Mouse (Mus musculus): ENCODE data around the gene Ints1.

Gene Ints1

DNA sequence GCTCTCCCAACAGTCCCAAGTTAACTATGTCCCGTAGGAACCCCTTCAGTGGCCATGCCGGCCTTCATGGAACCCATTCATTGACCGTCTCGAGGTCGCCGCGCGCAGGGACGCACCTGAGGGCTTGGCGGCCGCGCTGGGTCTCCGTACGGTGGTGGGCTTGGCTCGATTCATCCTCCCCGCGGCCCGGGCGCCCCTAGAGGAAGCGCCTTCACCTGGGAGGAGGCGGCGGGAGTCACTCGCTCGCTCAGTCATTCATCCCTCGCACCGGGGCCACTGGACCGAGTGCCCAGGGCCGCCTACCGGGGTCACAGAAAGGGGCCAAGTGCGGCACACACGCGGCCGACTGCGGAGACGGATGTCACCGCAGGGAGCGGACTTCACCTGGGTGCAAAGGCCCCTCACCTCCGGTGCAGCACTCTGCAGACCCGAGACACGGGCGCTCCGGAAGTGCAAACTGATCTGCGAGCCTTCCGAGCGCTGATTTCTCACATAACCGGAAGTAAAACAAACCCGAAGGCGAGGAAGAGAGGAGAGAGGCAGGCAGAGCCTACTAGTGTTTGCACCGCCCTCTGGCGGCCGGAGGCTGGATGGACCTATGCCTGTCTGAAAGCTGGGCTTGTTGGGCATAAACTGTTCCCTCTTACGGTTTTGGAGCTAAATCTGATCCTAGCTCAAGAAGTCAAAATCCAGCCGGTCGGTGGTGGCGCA, at the start of gene Ints1:
Ints1 (minus strand) TSS at position 459 of the 711 bp plus-strand sequence.
- peak; percentile 97 for DNase-seq (ENCODE audit: low read depth)

DNA sequence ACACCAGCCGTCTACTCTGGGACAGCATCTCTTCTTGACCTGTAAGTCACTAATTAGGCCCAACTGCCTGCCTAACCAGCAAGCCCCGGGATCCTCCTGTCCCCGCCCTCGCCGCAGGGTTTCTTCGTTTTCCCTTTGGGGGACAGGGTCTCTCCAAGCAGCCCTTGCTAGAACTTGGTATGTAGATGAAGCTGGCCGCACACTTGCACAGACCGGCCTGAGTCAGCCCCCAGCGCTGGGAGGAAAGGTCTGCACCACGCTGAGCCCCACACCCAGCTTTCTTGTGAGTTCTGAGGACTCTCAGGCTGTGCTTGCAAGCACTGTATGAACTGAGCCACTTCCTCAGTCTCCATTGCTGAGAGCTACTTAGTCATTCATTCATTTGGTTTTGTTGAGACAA, 49.1 kb upstream of the Ints1 start:
- no peak for DNase-seq (ENCODE audit: low read depth)

DNA sequence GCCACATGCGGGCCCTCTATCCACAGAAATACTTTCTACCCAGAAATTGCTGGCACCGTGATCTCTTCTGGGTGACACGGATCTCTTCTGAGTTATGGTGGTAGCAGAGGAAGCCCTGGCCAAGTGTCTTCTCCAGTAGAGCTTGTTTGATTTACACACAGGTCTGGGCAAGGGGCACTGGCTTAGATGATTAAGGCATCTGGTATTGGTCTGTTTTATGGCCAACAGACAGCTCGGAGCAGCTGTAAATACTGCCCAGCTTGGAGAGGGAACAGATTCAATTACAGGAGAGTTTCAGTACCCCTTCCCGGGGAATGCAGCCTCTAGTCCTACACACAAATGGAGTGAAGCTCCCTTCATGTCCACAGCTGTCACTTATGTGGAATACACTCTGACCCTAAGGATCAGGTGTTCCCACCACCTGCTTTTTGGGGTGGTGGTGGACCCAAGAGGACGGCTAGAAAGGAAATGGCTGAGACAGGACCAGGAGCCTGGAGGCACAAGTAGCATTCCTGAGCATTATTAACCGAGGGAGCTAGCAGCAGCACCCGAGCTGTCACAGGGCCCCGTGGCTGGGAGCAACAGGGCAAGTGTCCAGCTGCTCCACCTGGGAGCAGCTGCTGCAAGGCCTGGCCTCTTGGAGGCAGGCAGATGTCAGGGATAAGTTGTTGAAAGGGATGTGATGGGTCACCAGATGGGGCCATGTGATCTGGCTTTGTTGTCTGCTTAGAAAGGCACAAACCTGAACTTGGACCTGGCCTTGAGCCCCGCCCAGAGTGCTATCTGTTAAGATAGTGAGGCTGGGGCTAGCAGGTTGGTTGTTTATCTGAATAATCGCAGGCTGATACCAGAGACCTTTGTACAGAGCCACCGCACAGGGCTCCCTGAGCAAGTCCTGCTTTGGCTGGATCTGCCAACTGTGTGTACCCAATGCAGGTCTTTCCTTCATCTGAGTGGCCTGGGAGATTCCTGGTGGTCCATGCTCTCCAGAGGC, 46.3 kb upstream of the Ints1 start:
- DNase-seq (ENCODE audit: low read depth): no peak

DNA sequence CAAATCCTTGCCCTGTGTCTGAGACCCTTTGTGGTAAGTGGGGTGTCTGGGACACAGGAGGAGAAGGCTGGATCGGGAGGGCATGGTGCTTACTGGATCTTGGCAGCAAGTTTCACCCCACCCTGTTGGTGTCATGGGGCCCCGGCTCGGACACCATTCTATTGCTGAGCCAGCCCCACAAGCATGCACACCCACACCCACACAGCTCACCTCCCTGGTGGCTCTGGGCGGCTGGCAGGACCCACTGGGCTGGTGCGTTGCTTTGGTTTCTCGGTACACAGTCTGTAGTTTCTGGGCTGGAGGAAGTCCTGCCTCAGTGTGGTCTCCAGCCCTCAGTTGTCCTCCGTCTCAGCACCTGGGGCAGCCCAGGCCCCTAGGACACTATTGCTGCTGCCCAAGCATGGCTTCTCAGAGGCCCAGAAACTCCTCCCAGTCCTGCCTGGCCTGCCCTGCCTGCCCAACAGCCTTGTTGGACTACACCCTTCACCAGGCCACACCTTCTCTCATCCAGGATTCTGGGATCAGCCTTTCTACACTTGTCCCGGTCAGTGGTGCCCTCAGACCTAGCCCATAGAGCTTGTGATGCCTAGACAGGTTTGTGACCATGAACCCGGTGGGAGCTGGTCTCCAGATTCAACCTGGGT, 44.2 kb upstream of the Ints1 start, which contains the start of gene Tmem184a:
Tmem184a (minus strand) TSS at position 380 of the 644 bp plus-strand sequence.
- DNase-seq (ENCODE audit: low read depth): no peak

DNA sequence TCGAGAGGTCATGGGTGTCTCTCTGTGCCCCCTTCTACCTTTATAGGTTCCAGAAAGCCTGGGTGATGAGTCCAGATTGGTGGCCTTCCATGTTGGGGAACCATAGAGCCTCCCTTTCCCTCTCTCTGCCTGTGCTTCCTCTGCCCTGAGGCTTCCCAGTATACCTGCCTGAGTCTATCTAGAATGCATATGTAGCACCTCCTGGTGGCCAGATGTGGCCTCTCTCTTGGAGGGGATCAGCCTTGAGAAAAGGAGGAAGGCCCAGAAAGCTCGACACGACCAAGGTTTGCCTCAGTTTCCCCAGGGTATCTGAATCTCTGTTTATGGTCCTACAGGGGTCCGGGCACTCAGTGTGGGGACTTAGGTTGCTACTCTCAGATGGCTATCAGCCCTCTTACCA, 43.3 kb upstream of the Ints1 start:
- DNase-seq (ENCODE audit: low read depth): peak; percentile 61

DNA sequence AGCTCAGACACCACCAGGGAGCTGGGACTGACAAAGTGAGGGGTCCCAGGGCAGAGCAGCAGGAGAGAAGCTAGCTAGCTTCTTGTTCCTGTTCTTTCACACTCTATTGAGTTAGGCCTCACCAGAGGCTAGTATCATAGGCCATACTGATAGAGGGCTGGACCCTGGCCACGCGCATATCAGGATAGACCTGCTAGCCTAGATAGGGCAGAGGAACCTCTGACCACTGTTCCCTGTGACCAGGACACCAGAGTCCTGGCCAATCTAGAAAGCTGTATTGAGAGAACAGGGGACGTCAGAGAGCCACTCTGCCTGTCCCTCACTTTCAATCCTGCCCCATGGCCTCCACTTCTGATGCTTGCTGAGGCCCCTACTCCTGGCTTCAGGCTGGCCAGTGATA, 42.6 kb upstream of the Ints1 start:
- DNase-seq (ENCODE audit: low read depth): no peak

DNA sequence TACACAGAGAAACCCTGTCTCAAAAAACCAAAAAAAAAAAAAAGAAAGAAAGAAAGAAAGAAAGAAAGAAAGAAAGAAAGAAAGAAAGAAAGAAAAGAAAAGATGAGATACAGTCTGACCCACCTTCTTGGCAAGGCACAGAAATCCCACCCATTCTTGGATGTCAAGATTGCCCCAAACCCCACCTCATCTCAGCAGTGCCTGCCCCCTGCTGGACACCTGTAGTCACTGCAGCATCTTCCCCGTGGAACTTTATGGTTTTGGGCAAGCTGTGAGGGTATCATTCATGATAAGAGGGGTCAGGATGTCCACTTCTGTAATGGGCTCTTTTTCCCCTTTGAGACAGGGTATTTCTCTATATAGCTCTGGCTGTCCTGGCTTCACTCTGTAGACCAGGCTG, 41.8 kb upstream of the Ints1 start:
- DNase-seq (ENCODE audit: low read depth): peak; percentile 68

DNA sequence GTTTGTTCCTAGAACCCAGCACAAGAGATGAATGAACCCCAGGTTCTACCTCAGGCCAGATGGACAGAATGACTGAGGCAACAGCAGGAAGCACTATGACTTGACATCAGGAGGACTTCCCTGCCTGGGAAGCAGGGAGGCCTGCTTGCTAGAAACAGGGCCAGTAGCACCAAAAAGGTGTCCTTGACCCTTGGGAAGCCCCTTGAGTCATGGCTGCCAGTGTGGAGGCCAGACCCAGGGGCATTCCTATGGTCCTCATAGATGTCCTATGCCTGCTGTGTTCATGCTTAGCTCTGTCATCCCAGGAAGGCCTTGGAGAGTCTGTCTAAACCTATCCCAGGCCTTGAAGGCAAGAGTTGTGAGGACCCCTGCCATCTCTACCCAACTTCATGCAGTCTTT, 41.0 kb upstream of the Ints1 start:
- no peak for DNase-seq (ENCODE audit: low read depth)

DNA sequence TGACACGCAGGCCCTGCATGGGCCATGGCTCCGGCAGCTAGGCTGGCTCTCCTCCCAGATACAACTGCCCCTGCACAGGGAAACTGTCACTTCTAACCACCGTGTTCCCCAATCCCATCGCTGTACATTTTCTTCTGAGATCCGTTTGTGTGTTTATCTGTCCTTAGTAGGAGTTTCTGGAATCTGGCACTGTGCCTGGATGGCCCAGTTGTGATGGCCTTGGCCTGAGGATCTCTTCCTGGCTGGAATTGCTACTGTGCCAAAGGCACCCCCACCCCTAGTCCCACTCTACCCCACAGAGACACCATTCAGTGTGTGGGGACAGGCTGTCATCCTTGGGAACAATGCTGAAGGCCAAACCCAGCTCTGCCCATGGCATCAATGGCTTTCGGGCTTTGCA, 40.5 kb upstream of the Ints1 start:
- no peak for DNase-seq (ENCODE audit: low read depth)

DNA sequence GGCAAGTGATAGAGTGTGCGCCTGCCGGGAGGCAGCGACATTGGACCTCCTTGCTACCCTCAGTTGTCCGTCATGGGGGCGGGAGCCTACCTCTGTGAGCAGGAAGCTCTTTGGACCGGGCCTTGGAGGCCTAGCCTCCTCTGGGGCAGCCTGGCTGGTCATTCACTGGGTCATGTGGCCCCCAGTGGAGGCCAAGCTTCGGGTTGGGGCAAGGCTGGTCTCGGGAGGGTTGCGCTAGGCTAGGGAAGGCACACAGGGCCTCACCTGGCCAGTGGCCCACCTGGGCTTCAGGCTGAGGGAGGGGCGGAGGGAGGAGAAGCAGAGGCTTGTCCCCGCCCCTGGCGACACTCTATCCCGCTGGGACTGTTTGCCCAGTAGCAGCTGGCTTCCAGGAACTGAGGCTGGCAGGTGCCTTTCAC, 38.5 kb upstream of the Ints1 start:
- DNase-seq (ENCODE audit: low read depth): no peak

DNA sequence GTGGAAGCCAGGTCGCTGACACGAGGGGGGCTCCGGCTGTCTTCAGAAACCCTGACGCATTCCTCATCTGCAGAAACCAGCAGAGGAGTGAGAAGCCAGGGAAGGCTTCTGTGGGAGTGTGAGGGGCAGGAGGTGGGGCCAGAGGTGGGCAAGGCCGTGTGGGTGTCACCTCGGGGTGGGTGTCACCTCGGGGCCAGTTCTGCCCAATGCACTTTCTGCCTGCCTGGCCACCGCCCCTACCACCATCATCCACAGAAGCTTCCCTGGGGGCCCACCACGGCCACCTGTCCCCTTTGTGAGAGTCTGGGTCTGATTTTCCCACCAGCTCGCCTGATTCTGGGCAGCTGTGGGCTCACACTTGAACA, 37.6 kb upstream of the Ints1 start:
- DNase-seq (ENCODE audit: low read depth): no peak

DNA sequence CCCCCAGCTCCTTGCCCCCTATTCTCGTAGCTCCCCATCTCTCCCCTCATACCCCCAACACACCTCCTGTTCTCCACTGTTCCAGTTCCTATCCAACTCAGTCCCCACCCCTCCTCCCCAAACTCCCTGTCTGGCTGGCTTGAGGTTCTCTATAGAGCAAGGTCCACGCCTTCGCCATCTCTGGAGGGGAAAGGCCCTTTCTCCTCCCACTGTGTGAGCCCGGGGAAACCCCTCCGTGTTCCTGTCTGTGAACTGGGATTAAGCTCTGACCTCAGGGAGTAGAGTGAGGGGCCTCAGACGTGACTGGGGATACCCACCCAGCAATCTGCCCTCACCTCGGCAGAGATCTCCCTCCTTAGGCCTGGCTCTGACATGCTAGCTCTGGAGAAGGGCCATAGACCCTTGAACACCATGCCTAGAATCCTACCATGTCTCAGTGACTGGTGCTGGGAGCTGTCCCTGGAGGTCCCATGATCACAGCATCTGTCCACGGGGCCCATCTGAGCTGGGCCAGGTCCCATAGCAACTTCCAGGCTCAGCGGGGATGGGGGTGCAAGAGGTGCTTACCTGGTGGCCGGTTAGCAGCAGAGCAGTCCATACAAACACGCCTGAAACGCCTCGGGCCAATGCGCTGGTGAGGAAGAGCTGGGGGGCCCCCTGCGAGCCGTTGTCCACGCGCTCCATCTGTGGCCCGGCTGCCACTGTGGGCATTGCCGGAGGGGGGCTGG, 37.1 kb upstream of the Ints1 start:
- no peak for DNase-seq (ENCODE audit: low read depth)

DNA sequence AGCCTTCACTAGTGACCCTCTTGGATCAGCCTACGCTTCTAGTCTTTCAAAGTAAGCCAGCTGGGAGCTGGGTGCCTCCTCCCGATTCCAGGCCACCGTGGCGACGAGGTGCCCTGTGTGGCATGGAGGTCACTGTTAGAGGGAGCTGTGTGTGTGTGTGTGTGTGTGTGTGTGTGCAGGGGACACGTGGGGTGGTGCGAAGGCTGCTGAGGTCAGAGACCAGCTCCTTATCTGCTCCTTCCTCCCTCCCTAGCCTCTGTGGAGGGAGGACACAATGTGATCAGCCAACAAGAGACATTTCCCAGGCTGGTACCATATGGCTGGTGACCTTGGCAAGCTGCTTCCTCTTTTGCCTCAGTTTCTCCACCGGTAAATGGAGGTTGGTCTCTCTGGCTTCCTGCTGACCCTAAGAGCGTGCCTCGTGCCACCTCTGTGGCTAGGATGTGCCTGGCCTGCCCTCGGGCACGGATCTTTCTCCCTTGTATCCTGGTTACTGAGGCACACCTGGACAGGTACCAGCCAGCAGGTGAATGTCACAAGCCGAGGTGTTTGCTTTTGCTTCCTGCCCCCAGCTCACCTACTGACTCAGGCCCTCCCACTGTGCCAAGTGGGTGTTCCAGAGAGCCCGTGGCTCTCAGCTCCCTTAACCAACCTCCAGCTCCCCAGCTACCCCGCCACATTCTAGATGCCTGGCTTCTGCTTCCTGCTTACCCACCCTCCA, 36.4 kb upstream of the Ints1 start:
- DNase-seq (ENCODE audit: low read depth): no peak

DNA sequence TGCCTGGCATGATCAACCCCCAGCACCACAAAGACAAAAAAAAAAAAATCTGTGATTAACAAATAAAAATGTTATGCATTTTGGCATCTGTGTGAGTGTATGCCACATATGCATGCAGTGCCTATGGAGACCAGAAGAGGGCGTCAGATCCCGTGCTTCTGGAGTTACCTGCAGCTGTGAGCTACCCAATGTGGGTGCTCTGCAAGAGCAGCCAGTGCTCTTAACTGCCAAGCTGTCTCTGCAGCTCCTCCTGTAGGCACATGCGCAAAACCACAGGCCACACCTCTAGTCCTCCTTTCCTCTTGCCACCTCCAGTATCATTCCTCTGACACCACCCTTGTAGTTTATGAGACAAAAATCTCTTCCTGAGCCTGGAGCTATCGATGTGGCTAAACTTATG, 33.9 kb upstream of the Ints1 start:
- peak; percentile 42 for DNase-seq (ENCODE audit: low read depth)

DNA sequence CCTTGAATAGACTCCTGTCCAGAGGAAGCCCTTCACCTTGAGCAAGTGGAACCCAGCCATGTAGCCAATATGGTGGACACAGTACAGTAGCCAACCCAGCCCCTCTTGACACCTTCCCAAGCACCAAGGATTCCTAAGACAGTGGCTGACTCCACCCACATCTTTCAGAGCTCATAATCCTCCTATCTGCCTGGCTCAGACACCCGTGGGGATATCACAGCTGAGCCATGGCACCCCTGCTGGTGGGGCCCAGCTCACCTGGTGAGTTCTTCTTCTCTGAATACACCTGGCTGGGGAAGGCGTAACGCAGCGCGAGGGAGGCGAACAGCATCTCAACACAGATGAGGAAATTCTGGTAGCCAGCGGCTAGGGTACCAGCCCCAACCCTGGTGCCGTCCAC, 30.4 kb upstream of the Ints1 start:
- no peak for DNase-seq (ENCODE audit: low read depth)

DNA sequence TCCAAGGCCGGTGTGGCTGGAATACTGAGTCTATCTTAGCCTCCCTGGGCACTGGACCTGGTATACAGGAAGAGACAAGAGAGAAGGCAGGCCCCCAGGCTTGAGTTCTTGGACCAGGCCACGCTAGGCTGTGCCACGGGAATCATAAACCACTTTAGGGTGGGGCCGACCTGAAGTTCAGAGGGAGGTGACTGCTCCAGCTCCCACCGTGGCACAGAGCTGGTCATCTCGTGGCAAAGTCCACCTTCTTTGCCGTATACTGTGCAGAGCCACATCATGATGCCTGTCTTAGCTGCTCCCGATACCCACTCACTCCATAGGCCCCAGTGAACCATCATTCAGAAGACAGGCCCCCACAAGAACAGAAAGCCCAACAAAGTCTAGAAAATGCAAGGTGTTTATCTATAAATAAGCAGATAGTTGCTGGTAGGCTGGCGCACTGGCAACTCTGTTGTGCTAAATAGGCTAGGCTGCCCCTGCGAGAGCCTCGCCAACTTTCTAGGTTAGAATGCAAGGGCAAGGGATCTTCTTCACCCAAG, 29.2 kb upstream of the Ints1 start:
- no peak for DNase-seq (ENCODE audit: low read depth)

DNA sequence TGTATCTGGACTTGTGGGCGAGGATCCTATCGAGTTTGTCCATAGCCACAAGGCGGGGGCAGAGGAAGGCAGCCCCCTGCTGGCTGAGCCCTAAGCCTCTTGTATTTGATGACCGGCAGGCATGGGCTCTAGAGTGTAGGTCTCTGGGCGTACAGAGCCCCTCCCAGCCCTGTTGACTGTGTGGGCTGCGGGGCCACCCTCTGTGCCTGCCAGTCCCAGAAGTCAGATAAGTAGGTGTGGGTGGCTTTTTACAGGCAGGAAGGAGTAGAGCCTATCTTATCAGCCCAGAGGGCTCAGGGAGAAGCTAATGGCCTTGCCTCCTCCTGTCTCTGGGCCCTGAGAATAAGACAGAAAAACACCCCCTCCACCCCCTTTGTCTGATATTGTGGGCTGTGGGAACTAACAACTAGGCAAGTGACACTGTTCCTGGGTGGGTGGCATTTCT, 28.7 kb upstream of the Ints1 start:
- no peak for DNase-seq (ENCODE audit: low read depth)

DNA sequence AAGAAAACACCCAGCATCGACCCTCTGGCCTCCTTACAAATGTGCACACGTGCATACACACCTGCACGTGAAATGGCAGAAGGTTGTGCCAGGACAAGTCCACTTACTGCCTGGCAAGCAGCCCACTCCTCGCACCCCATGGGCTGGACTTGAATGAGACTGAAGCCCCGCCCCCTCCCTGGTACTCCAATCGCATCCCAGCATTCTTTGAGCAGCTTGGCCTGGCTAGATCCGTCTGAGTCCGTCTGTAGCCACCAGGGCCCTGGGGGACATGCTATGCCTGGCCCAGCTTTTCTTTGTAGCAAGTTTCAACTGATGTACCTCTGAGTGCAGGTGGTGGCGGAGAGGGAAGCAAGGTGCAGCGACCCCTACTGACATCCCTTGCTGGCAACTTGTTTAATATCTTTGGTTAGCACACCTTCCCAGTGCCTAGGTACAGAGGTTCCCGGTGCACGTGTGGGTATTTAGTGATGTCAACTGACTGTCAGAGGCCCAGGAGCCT, 28.2 kb upstream of the Ints1 start:
- peak; percentile 55 for DNase-seq (ENCODE audit: low read depth)

DNA sequence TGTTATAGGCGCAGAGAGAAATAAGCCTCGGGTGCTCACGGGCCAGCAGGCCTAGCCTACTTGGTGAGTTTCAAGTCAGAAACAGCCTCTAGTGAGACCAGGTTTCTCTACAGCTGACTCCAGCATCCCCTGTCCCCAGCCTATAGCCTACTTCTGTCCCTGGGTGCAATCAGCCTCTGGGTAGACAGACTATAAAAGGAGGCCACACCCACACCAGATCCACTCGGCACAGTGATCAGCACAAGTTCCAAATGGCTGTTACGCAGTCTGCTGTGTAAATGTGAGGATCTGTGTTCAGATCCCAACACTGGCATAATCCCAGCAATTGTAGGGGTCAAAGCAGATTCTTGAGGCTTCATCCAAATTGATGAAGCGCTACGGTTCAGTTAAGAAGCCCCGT, 27.7 kb upstream of the Ints1 start:
- DNase-seq (ENCODE audit: low read depth): no peak

DNA sequence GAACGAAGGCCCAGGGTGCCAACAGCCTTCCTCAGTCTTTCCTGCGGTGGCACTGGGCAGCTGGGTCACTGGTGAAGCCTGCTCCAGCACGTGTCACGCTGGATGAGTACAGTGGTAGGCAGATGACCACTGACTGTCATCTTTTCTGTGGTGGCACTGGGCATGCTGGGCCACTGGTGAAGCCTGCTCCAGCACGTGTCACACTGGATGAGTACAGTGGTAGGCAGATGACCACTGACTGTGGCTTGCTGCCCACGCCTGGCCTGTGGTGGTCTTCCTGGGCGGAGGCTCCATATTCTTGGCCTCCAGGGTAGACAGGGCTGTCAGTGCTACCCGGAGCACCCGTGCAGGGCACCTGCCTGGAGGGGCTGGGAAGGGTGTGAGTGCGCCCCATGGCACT, 26.4 kb upstream of the Ints1 start:
- no peak for DNase-seq (ENCODE audit: low read depth)

DNA sequence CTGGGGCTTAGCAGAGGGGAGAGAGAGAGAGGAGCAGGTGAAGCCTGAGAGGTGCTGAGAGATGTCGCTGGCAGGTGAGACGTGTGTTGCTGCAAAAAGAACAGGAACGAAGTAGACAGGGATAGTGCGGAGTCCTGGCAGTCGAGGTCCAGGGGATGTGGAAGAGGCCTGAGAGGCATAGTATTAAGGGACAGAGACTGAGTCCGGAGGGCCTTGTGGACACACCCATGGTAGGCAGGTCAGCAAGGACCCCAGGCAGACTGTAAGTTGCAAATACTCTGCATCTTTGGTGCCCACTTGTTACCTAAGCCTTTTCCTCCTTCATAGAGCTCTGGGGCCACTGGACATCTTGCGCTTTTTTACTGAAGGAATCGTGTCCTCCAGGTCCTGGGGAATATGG, 25.8 kb upstream of the Ints1 start:
- no peak for DNase-seq (ENCODE audit: low read depth)
